Mouse (Mus musculus): Measurements from ENCODE around the gene 0610012G03Rik.
"Not testable (repeated sequence)": the region's sequence is repeated elsewhere in the genome, so short reads cannot be mapped to it uniquely, and the experiment has no call there.

Gene 0610012G03Rik

GRCm38 (mm10) chr16:31948345-31948774, at the start of gene 0610012G03Rik, which contains the start of gene Ncbp2:
Gene 0610012G03Rik, minus strand, starts transcription at chr16:31948494.
Gene Ncbp2, plus strand, starts transcription at chr16:31948513.
- peak; percentile 95 to 98 for DNase-seq (ENCODE audit: low spot score in 2 of 2)

GRCm38 (mm10) chr16:31996371-31996770, 48.1 kb upstream of the 0610012G03Rik start:
- no peak for DNase-seq (ENCODE audit: low spot score in 2 of 2)

- DNase-seq (ENCODE audit: low spot score in 2 of 2) = no peak
Observed at GRCm38 (mm10) chr16:31993946-31994345, 45.7 kb upstream of the 0610012G03Rik start.

GRCm38 (mm10) chr16:31993195-31993594, 44.9 kb upstream of the 0610012G03Rik start:
- DNase-seq (ENCODE audit: low spot score in 2 of 2) = no peak

- no peak for DNase-seq (ENCODE audit: low spot score in 2 of 2)
Observed at GRCm38 (mm10) chr16:31992039-31992438, 43.7 kb upstream of the 0610012G03Rik start.

GRCm38 (mm10) chr16:31980946-31981345, 32.7 kb upstream of the 0610012G03Rik start:
- no peak for DNase-seq (ENCODE audit: low spot score in 2 of 2)

GRCm38 (mm10) chr16:31979501-31979900, 31.2 kb upstream of the 0610012G03Rik start:
- DNase-seq (ENCODE audit: low spot score in 2 of 2) = no peak

GRCm38 (mm10) chr16:31975258-31975657, 27.0 kb upstream of the 0610012G03Rik start:
- no peak for DNase-seq (ENCODE audit: low spot score in 2 of 2)

GRCm38 (mm10) chr16:31963224-31963623, 14.9 kb upstream of the 0610012G03Rik start:
- peak in 1 of 2 experiments; percentile 51 for DNase-seq (ENCODE audit: low spot score in 2 of 2)

GRCm38 (mm10) chr16:31947901-31948316, 385 bp downstream of the 0610012G03Rik start:
- DNase-seq (ENCODE audit: low spot score in 2 of 2) = no peak

GRCm38 (mm10) chr16:31947333-31947732, 961 bp downstream of the 0610012G03Rik start:
- no peak for DNase-seq (ENCODE audit: low spot score in 2 of 2)

GRCm38 (mm10) chr16:31945986-31946385, 2.3 kb downstream of the 0610012G03Rik start:
- not testable (repeated sequence) for DNase-seq (ENCODE audit: low spot score in 2 of 2)

- DNase-seq (ENCODE audit: low spot score in 2 of 2) = no peak
Observed at GRCm38 (mm10) chr16:31945372-31945771, 2.9 kb downstream of the 0610012G03Rik start.

GRCm38 (mm10) chr16:31944698-31945255, 3.5 kb downstream of the 0610012G03Rik start:
- DNase-seq (ENCODE audit: low spot score in 2 of 2) = no peak

- peak; percentile 80 to 83 for DNase-seq (ENCODE audit: low spot score in 2 of 2)
Observed at GRCm38 (mm10) chr16:31943980-31944379, 4.3 kb downstream of the 0610012G03Rik start.

- DNase-seq (ENCODE audit: low spot score in 2 of 2) = no peak
Observed at GRCm38 (mm10) chr16:31940586-31940985, 7.7 kb downstream of the 0610012G03Rik start.

- DNase-seq (ENCODE audit: low spot score in 2 of 2) = no peak
Observed at GRCm38 (mm10) chr16:31938856-31939255, 9.4 kb downstream of the 0610012G03Rik start.

- no peak for DNase-seq (ENCODE audit: low spot score in 2 of 2)
Observed at GRCm38 (mm10) chr16:31936568-31936967, 11.7 kb downstream of the 0610012G03Rik start.

- peak in 1 of 2 experiments; percentile 58 for DNase-seq (ENCODE audit: low spot score in 2 of 2)
Observed at GRCm38 (mm10) chr16:31935091-31935979, 13.0 kb downstream of the 0610012G03Rik start.

- no peak for DNase-seq (ENCODE audit: low spot score in 2 of 2)
Observed at GRCm38 (mm10) chr16:31934550-31935010, 13.7 kb downstream of the 0610012G03Rik start.

GRCm38 (mm10) chr16:31933751-31934549, 14.3 kb downstream of the 0610012G03Rik start, which contains the start of gene Pigz:
Gene Pigz, plus strand, starts transcription at chr16:31933851.
- DNase-seq (ENCODE audit: low spot score in 2 of 2) = peak; percentile 55 to 57
